8 mouse cellular contexts compared by ENCODE assay signal in genomic region chr5:49350126-49350909, GRCm38 (mm10).
DNase-seq lines count a peak whose midpoint lies in the region.

No protein-coding gene starts in this region.

- DNase-seq in urinary bladder, postnatal 36 days (ENCODE audit: low spot score in 2 of 2) = peak; percentile 2 to 8
- no peak for DNase-seq in urinary bladder, postnatal 10 days (ENCODE audit: low spot score)
- DNase-seq in cerebellum, postnatal 10 days = peak; percentile 69 to 72
- peak; percentile 43 for DNase-seq in heart, postnatal 4 days
- peak; percentile 56 to 63 for DNase-seq in kidney, postnatal 4 days
- peak; percentile 29 for DNase-seq in lung, postnatal 14 days
- peak; percentile 33 for DNase-seq in right cerebral cortex, postnatal 14 days
- DNase-seq in spleen, postnatal 36 days (ENCODE audit: low spot score in 2 of 2) = no peak

Comparison
In these comparisons a context has a peak if more than half of its experiments do, and no peak if none do; other contexts are left out.
1. DNase-seq: peak in urinary bladder, postnatal 36 days (2 of 2), cerebellum, postnatal 10 days (2 of 2), heart, postnatal 4 days (single experiment), kidney, postnatal 4 days (2 of 2), lung, postnatal 14 days (single experiment) and right cerebral cortex, postnatal 14 days (single experiment); none in urinary bladder, postnatal 10 days (single experiment) and spleen, postnatal 36 days (0 of 2).